Mouse (Mus musculus): ENCODE results near the gene Ucn3.

The Ucn3 gene

GRCm38 (mm10) chr13:3945249-3945648 lies at the start of gene Ucn3:
Gene Ucn3, minus strand, starts transcription at chr13:3945349.
- in situ Hi-C loops (cut with MboI, MseI): no loop called here

DNA sequence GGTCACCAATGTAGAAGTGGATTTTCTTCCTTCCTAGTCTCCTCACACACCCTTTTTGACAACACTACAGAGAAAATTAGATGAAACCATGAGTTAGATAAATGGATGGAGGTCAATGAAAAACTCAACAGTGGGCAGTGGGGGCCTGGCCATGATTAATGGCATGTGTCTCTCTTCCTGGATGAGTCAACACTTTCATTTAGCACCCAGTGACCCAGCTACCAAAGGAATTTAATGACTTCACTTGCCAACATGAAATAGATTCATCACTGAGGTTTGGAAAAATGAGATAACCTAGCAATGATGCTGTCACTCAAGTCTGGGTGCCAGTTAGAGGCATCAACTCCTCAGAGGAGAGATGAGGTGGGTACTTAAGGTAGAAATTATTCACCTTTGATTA lies 46.9 kb upstream of the Ucn3 start:
- in situ Hi-C loops (cut with MboI, MseI): no loop called here

- in situ Hi-C loops (cut with MboI, MseI): no loop called here
Observed at GRCm38 (mm10) chr13:3968849-3969248, 23.7 kb upstream of the Ucn3 start.

- in situ Hi-C loops (cut with MboI, MseI): no loop called here
Observed at GRCm38 (mm10) chr13:3951198-3951914, 6.2 kb upstream of the Ucn3 start.

GRCm38 (mm10) chr13:3949477-3949876 lies 4.3 kb upstream of the Ucn3 start:
- in situ Hi-C loops (cut with MboI, MseI): no loop called here

DNA sequence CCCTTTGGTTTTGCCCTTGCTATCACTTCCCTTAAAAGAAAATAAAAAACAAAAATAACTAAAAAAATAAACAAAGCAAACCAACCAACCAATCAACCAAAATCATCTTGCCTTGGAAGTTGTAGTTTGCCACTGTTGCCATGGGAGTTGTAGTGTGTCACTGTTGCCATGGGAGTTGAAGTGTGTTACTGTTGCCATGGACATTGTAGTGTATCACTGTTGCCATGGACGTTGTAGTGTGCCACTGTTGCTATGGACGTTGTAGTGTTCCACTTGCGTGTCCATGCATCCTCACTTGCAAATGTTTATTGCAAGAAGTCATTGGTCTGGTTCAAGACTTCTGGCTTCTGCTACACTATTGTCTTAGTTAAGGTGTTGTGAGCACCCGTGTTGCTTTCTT lies 2.1 kb upstream of the Ucn3 start:
- in situ Hi-C loops (cut with MboI, MseI): no loop called here

DNA sequence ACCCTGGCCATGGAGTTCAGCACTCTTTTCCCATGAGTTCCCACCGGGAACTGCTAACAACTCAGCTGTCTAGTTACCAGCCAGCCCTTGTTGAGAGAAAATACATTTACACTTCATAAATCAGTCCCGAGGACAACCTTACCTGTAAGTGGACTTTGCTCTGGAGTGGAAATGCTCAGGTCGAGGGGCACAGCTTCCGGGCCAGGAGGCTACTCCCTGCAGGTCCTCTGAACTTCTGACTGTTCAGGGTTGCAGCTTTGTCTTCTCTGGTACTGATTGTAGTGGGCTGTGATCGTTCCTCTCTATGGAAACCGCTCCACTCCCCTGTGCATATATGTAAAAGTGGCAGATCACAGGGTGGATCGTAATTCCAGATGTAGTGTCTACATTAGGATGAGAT lies 450 bp downstream of the Ucn3 start:
- in situ Hi-C loops (cut with MboI, MseI): no loop called here

DNA sequence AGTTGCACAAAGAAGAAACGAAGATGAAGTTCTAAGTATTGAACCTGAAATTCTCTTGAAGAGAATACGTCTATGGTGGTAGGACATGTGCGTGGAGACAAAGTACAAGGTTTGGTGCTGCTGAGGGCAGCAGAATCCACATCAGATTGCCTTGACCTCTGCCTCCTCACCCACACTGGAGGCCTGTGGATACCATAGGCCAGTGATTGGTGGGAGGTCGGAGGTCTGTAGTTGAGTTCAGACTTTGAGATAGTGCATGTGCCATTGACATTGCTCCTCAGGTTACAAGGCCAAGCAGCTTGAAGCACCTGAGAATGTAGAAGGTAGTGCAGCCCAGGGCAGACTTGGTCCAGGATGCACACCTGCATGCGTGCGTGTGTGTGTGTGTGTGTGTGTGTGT lies 19.1 kb downstream of the Ucn3 start:
- in situ Hi-C loops (cut with MboI, MseI): no loop called here

DNA sequence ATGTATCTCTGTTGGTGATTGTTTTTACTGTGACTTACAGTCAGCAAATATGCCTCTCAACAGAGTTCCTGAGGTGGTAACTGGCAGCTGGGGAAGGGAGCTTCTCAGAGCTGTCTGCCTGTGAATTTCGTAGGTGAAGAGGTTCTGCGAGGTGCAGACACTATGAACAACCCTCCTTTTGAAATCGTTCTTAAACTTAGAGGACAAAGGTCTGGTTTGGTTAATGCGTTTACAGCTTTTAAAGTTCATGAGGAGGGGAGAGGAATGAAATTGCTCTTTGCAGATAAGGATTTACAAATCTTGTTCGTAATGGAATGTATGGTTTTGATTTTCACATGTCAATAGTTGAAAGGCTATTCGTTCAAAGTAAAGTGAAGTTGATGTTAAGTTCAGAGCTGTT lies 19.5 kb downstream of the Ucn3 start:
- in situ Hi-C loops (cut with MboI, MseI): no loop called here

- in situ Hi-C loops (cut with MboI, MseI): loop anchor here (25.0 kb wide), 1 partner anchor 512 kb away; no protein-coding TSS in a partner anchor
Observed at GRCm38 (mm10) chr13:3924483-3924882, 20.7 kb downstream of the Ucn3 start.

DNA sequence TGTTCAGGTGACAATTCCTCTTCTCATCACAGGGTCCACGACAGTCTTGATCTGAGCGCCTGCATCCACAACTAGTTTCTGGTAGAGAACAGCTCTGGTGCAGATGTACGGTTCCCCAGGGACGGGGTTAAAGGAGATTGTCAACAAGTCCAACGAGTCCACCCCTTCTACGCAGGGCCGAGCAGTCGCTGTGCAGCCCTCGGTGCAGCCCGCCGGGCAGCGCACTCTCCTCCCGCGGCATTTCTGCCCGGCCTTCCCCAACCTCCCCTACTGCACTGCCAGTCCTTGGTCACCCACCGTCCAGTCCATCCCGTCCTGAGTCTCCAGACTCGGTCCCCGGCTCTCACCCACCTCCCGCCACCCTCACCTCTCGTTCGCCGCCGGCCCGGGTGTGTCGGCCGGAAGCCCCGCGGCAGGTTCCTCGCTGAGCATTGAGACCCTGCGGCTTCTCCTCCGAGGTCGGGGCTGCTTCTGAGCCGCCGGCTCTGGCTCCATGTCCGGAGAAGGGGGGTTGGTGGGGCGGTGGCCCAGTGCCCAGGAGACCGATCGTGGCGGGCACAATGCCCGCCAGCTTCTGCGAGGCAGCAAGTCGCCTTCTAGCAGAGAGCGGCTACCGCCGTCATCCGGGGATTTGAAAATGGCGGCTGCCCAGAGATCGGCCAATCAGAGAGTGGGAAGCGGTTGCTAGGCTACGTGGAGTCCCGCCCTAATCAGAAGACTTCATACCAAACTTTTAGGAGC lies 27.4 kb downstream of the Ucn3 start, which contains the start of the genes Net1 and Tubal3:
Gene Net1, minus strand, starts transcription at position 650 of the 741 bp plus-strand sequence.
Gene Tubal3, plus strand, starts transcription at position 704 of the 741 bp plus-strand sequence.
- in situ Hi-C loops (cut with MboI, MseI): loop anchor here (25.0 kb wide), 1 partner anchor 505 kb away; no protein-coding TSS in a partner anchor

- in situ Hi-C loops (cut with MboI, MseI): loop anchor here (25.0 kb wide), 1 partner anchor 501 kb away; no protein-coding TSS in a partner anchor
Observed at GRCm38 (mm10) chr13:3913504-3913903, 31.6 kb downstream of the Ucn3 start.

GRCm38 (mm10) chr13:3910356-3910755 lies 34.8 kb downstream of the Ucn3 start:
- in situ Hi-C loops (cut with MboI, MseI): loop anchor here (25.0 kb wide), 1 partner anchor 498 kb away; no protein-coding TSS in a partner anchor

GRCm38 (mm10) chr13:3908262-3908661 lies 36.9 kb downstream of the Ucn3 start:
- in situ Hi-C loops (cut with MboI, MseI): loop anchor here (25.0 kb wide), 1 partner anchor 496 kb away; no protein-coding TSS in a partner anchor

DNA sequence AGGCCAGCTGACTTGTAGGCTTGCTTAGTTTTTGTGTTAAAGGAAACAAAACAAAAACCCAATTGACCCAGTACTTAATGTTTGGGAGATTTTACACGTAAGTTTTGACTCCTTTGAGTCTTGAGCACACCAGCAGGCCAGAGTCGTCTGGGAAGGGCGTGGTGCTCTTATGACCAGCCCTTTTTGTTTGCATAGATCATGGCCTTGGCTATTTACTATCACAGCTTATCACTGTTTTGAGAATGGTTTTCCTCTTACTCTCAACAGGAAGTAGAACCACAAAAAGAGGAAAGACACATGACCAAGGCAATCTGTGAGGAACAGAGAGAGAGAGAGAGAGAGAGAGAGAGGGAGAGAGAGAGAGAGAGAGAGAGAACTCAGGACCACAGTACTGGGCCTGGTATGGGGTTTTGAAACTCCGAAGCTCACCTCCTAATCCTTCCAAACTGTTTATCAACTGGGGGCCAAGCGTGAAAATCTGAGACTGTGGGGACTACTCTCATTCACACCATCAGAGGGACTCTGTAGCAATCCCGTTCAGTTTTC lies 37.9 kb downstream of the Ucn3 start:
- in situ Hi-C loops (cut with MboI, MseI): loop anchor here (25.0 kb wide), 1 partner anchor 495 kb away; no protein-coding TSS in a partner anchor

DNA sequence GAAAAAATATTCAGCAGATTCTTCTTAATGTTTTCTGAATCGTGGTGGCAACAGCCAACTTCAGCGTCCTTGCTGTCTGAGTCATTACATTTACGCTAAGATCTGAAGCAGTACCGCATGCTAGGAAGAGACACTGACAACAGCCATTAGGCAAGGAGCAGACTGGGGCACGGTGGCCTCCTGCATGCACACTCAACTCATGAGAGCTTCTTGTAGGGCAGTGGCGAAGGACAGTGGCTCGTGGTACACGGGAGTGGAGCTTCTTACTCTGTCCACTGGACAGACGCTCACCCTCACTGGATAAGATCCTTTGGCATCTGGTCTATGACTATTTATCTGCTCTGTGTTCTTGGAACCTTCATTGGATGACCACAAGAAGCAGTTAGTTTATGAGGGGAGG lies 45.8 kb downstream of the Ucn3 start:
- in situ Hi-C loops (cut with MboI, MseI): loop anchor here (5.0 to 10.0 kb wide), 2 partner anchors 232 to 1716 kb away; no protein-coding TSS in a partner anchor

DNA sequence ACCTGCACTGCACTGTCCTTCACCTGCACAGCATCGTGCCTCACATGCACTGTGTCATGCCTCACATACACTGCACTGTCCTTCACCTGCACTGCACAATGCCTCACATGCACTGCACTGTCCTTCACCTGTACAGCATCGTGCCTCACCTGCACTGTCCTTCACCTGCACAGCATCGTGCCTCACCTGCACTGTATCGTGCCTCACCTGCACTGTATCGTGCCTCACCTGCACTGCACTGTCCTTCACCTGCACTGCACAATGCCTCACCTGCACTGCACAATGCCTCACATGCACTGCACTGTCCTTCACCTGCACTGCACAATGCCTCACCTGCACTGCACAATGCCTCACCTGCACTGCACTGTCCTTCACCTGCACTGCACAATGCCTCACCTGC lies 46.9 kb downstream of the Ucn3 start:
- in situ Hi-C loops (cut with MboI, MseI): loop anchor here (5.0 to 10.0 kb wide), 2 partner anchors 231 to 1717 kb away; no protein-coding TSS in a partner anchor

GRCm38 (mm10) chr13:3896913-3897312 lies 48.2 kb downstream of the Ucn3 start:
- in situ Hi-C loops (cut with MboI, MseI): loop anchor here (5.0 to 10.0 kb wide), 2 partner anchors 230 to 1718 kb away; no protein-coding TSS in a partner anchor

DNA sequence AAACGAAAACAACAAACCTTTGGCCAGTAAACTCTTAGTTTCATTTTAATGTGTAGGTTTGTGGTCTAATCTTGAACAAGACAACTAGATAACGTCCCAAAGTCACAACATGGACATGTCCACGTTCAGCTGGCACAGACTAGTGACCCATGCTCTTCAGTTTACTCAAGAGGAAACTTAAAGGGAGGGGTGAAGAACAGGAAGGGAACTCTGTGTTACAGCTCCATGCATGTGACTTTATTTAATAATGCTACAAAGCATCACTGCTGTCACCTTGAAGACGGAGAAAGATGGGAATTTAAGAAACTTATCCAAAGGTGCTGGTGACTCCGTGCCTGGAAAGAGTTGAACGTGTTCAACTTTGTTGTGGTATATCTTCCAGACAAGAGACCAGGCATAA lies 49.1 kb downstream of the Ucn3 start:
- in situ Hi-C loops (cut with MboI, MseI): loop anchor here (5.0 to 10.0 kb wide), 2 partner anchors 229 to 1719 kb away; no protein-coding TSS in a partner anchor

- in situ Hi-C loops (cut with MboI, MseI): loop anchor here (5.0 to 10.0 kb wide), 2 partner anchors 228 to 1719 kb away; no protein-coding TSS in a partner anchor
Observed at GRCm38 (mm10) chr13:3895397-3895980, 49.7 kb downstream of the Ucn3 start.

GRCm38 (mm10) chr13:3894549-3894948 lies 50.6 kb downstream of the Ucn3 start:
- in situ Hi-C loops (cut with MboI, MseI): loop anchor here (10.0 kb wide), 1 partner anchor 1720 kb away; no protein-coding TSS in a partner anchor
